Mouse (Mus musculus): ENCODE data around the gene Prkaa2. TPM values are rescaled to one million over a fixed set of nuclear protein-coding genes. Genes with fewer than 3 reads are reported as not detected.

Prkaa2 gene
- total and polyA plus RNA-seq, 3 experiments: not detected

DNA sequence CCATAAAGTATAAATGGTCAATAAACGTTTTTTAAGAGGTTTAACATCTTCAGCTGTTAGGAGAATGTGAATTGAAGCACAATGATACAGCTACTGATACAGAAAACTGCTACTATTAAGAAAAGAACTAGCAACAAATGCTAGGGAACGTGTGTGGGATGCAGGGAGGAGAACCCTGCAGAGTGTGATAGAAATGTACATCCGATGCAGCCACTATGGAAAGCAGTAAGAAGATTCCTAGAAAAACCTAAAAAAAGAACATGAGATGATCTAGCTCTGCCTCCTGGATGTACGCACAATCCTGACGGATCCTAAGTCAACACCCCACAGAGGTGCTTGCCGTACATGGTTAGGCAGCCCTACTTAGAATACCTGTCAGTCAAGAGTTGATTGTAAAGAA, 82.4 kb downstream of the Prkaa2 start:
- no peak overlapping the region for H3K27ac ChIP-seq (ENCODE audit: control insufficient read depth, low read depth, low read length)
- no peaks in the 10 kb centered on the region for H3K4me1 ChIP-seq (ENCODE audit: control insufficient read depth in 1 of 2, insufficient read depth in 2 of 2, low read length in 2 of 2)
- H3K9ac ChIP-seq (ENCODE audit: control insufficient read depth, low read depth, low read length, poor library complexity, severe bottlenecking): no peak overlapping the region
- H3K36me3 ChIP-seq (ENCODE audit: control insufficient read depth in 1 of 2, insufficient read depth in 2 of 2, low read length in 2 of 2): no peaks in the 10 kb centered on the region
- TF ChIP-seq USF1 (IDR thresholded peaks at IDR 0.05; ENCODE audit: low read depth, low read length): no peak
- no peak for TF ChIP-seq JUND (IDR thresholded peaks at IDR 0.05; ENCODE audit: low read depth, low read length)
- TF ChIP-seq GATA1 (IDR thresholded peaks at IDR 0.05; ENCODE audit: low read depth, low read length): no peak
- no peak for TF ChIP-seq ZMIZ1 (IDR thresholded peaks at IDR 0.05; ENCODE audit: low read depth, low read length)
- no peak for TF ChIP-seq CHD1 (IDR thresholded peaks at IDR 0.05; ENCODE audit: low read depth, low read length)
- TF ChIP-seq SMC3 (IDR thresholded peaks at IDR 0.05; ENCODE audit: low read depth, low read length): no peak
- no peak for TF ChIP-seq MYC (IDR thresholded peaks at IDR 0.05; ENCODE audit: low read depth, low read length)
- no peak for TF ChIP-seq GABPA (IDR thresholded peaks at IDR 0.05; ENCODE audit: low read depth, low read length)
- no peak for TF ChIP-seq E2F4 (IDR thresholded peaks at IDR 0.05; ENCODE audit: borderline replicate concordance, low read depth, low read length)
- no peak for TF ChIP-seq TBP (IDR thresholded peaks at IDR 0.05; ENCODE audit: low read depth, low read length)
- no peaks in the 10 kb centered on the region for H3K79me2 ChIP-seq (ENCODE audit: control insufficient read depth, insufficient read depth, low read length, poor library complexity)
- H3K27me3 ChIP-seq (ENCODE audit: control insufficient read depth in 1 of 2, insufficient read depth in 2 of 2, low read length in 2 of 2): peaks cover 0 to 1% of the 10 kb centered on the region in 2 experiments; a peak in 1 of 4 replicates
- H3K4me3 ChIP-seq (ENCODE audit: control insufficient read depth in 1 of 2, insufficient read depth in 1 of 2, low read depth in 2 of 2, low read length in 2 of 2): no peak overlapping the region
- H3K9me3 ChIP-seq (replicated peaks; ENCODE audit: insufficient read depth, low read length): no peaks in the 10 kb centered on the region
- DNase-seq (ENCODE audit: low read depth, low spot score): no peak

DNA sequence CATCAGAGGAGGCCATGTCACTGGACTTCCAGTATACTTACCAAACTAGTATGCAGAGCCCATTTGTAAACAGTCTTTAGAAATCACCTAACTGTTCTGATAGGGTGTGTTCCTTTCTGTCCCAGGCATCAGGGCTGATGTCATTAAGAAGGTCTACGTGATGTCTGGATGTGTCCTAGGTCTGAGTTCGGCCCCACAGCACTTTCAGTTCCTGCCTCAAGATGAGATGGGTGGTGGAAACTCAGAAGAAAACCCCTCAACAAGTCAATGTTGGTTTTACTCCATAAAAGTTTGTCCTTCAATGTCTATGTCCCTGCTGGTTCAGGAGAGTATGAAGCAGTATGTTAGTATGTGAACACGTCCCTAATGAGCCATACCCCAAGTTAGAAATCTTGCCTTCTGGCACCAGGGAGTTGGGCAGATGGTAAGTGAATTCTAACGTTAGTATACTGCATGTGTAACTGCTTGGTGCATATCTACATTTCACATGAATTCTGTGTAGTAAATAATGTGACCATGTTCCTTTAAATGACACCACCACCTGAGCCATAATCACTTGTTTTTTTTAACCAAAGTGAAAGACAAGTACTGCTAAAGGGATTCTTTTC, 93.6 kb downstream of the Prkaa2 start:
- H3K4me1 ChIP-seq (ENCODE audit: control insufficient read depth in 1 of 2, insufficient read depth in 2 of 2, low read length in 2 of 2): peaks cover 0 to 2% of the 10 kb centered on the region in 2 experiments; a peak in 1 of 4 replicates
- no peak for DNase-seq (ENCODE audit: low read depth, low spot score)
- no peak overlapping the region for H3K4me3 ChIP-seq (ENCODE audit: control insufficient read depth in 1 of 2, insufficient read depth in 1 of 2, low read depth in 2 of 2, low read length in 2 of 2)
- TF ChIP-seq RAD21 (IDR thresholded peaks at IDR 0.05; ENCODE audit: low read depth, low read length) (no peak), CHD1 (IDR thresholded peaks at IDR 0.05; ENCODE audit: low read depth, low read length) (no peak), CTCF (IDR thresholded peaks at IDR 0.05 in 2 of 3, conservative IDR thresholded peaks at IDR 0.05 in 1 of 3; ENCODE audit: control insufficient read depth in 1 of 3, insufficient read depth in 1 of 3, low read depth in 2 of 3, low read length in 3 of 3, poor library complexity in 1 of 3, severe bottlenecking in 1 of 3) (no peak), GATA1 (IDR thresholded peaks at IDR 0.05; ENCODE audit: low read depth, low read length) (no peak), ZKSCAN1 (IDR thresholded peaks at IDR 0.05; ENCODE audit: low read depth, low read length) (no peak), MAFK (IDR thresholded peaks at IDR 0.05; ENCODE audit: borderline replicate concordance, low read depth, low read length) (no peak), USF1 (IDR thresholded peaks at IDR 0.05; ENCODE audit: low read depth, low read length) (no peak), SMC3 (IDR thresholded peaks at IDR 0.05; ENCODE audit: low read depth, low read length) (no peak), MEF2A (IDR thresholded peaks at IDR 0.05; ENCODE audit: extremely low read depth, insufficient replicate concordance, low read depth, low read length, poor library complexity, severe bottlenecking) (no peak), TCF12 (IDR thresholded peaks at IDR 0.05; ENCODE audit: low read depth, low read length) (no peak), KAT2A (conservative IDR thresholded peaks at IDR 0.05; ENCODE audit: low read depth, low read length) (no peak), TAL1 (IDR thresholded peaks at IDR 0.05; ENCODE audit: low read length) (no peak), POLR2A (IDR thresholded peaks at IDR 0.05; ENCODE audit: control insufficient read depth in 1 of 2, insufficient read depth in 1 of 2, low read depth in 1 of 2, low read length in 2 of 2, poor library complexity in 1 of 2) (no peak), ZNF384 (IDR thresholded peaks at IDR 0.05; ENCODE audit: low read depth, low read length) (no peak), MAZ (IDR thresholded peaks at IDR 0.05; ENCODE audit: low read depth, low read length) (no peak), POLR2AphosphoS5 (IDR thresholded peaks at IDR 0.05; ENCODE audit: borderline replicate concordance, low read depth, low read length) (no peak), USF2 (IDR thresholded peaks at IDR 0.05; ENCODE audit: borderline replicate concordance in 1 of 2, insufficient read depth in 1 of 2, low read depth in 1 of 2, low read length in 2 of 2) (no peak), ZC3H11A (IDR thresholded peaks at IDR 0.05; ENCODE audit: low read depth, low read length) (no peak), ETS1 (IDR thresholded peaks at IDR 0.05; ENCODE audit: low read depth, low read length) (no peak)
- H3K27me3 ChIP-seq (ENCODE audit: control insufficient read depth in 1 of 2, insufficient read depth in 2 of 2, low read length in 2 of 2): no peaks in the 10 kb centered on the region; a peak in 1 of 4 replicates
- H3K27ac ChIP-seq (ENCODE audit: control insufficient read depth, low read depth, low read length): no peak overlapping the region
- no peak overlapping the region for H3K9ac ChIP-seq (ENCODE audit: control insufficient read depth, low read depth, low read length, poor library complexity, severe bottlenecking)
- no peaks in the 10 kb centered on the region for H3K36me3 ChIP-seq (ENCODE audit: control insufficient read depth in 1 of 2, insufficient read depth in 2 of 2, low read length in 2 of 2)
- no peaks in the 10 kb centered on the region for H3K79me2 ChIP-seq (ENCODE audit: control insufficient read depth, insufficient read depth, low read length, poor library complexity)
- H3K9me3 ChIP-seq (replicated peaks; ENCODE audit: insufficient read depth, low read length): no peaks in the 10 kb centered on the region
